Mouse (Mus musculus): Measurements from ENCODE around the gene Rbfox1.

DNA sequence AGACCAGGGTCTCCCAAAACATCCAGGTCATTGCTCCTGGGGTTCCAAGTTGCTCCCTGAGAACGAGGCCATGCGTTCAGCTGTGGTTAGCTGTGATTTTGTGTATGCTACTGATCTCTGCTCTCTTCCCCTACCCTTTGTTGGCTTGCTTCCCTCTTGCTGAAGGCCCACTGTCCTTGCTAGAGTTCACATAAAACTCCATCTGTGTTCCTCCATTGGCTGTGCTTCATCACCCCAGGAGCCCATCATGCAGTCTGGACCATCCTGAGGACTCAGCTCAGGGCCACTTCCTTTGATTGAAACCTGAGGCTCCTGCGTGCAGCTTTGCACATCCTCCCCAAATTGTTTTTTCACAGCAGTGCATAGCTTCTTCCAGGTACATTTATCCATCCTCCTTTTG lies 600.5 kb downstream of the Rbfox1 start:
- TF ChIP-seq CTCF (IDR thresholded peaks at IDR 0.05; ENCODE audit: extremely low read depth, insufficient read depth, low read length) (no peak), POLR2A (IDR thresholded peaks at IDR 0.05; ENCODE audit: extremely low read depth, insufficient read depth, low read length) (no peak)

Measured in cortical plate, adult 2 months (tissue).